Mouse (Mus musculus) kidney, adult 2 months (tissue): Measurements from ENCODE around the gene Porcn. TPM values are rescaled to one million over a fixed set of nuclear protein-coding genes. Genes with fewer than 3 reads are reported as not detected.

Source experiments
- DNase-seq: peaks from one replicate; pipeline ENCODE4 v3.0.0; 2021
- H3K27ac ChIP-seq: fragments of 200-500 bp; 2 replicates; pipeline ENCODE4 v1.5.1; 2012; ENCODE audit warnings: low read depth, low read length, control low read depth, inconsistent platforms; ENCODE audit not compliant: insufficient read depth
- H3K27me3 ChIP-seq: fragments of 200-500 bp; replicated peaks from 2 replicates; pipeline ENCODE4 v1.6.1; 2012; ENCODE audit warnings: mild to moderate bottlenecking, moderate library complexity, low read length, inconsistent platforms; ENCODE audit not compliant: control insufficient read depth, insufficient read depth
- H3K36me3 ChIP-seq: fragments of 200-500 bp; 2 replicates; pipeline ENCODE4 v1.6.1; 2012; ENCODE audit warnings: mild to moderate bottlenecking, moderate library complexity, low read length, inconsistent platforms; ENCODE audit not compliant: control insufficient read depth, insufficient read depth
- H3K4me1 ChIP-seq: fragments of 200-500 bp; 2 replicates; pipeline ENCODE4 v1.6.1; 2011; ENCODE audit warnings: low read length; ENCODE audit not compliant: control insufficient read depth, insufficient read depth
- H3K4me3 ChIP-seq: fragments of 200-500 bp; 2 replicates; pipeline ENCODE4 v1.5.1; 2011; ENCODE audit warnings: mild to moderate bottlenecking, low read depth, low read length, control low read depth; ENCODE audit not compliant: insufficient read depth
- CTCF ChIP-seq: fragments of 200-500 bp; conservative IDR thresholded peaks from 2 replicates; pipeline ENCODE4 v1.5.1; 2011; ENCODE audit warnings: low read depth, mild to moderate bottlenecking, control low read depth, low read length, moderate library complexity, mixed read lengths; ENCODE audit not compliant: insufficient read depth, insufficient read length
- POLR2A ChIP-seq: fragments of 200-500 bp; IDR thresholded peaks from one replicate; pipeline ENCODE4 v1.6.1; 2011; ENCODE audit warnings: low read depth, low read length, control low read depth
- WGBS: fragments of 180-500 bp; shearing (Covaris S2); methylation state at CpG from one replicate; pipeline ENCODE4 v1.1.7; 2018; 5-methylcytosine and 5-hydroxymethylcytosine counted together
- polyA plus RNA-seq: library from polyadenylated mRNA; depleted of rRNA; stranded (reverse); fragments of >200 nt; gene quantifications from 2 replicates; pipeline ENCODE4 v1.2.3, GENCODE M21; 2012

The Porcn gene
- polyA plus RNA-seq, 1 experiment, result 20.7 TPM

DNA sequence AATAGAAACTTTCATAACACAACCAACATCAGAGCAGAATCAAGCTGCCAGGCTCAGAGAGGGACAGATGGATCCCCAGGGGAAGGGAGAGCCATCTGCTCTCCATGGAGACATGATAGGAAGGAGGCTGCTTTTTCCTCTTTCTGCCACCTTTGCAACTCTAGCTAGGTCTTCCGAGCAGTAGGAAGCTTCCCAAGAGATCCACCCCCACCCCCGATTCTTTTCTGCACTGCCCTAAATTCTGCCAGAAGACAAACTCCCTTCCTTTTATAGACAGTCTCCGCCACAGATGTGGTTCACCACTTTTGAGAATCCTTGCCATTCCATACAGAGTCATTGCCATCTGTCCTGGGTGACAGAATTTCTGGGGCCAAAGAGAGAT is 16.0 kb upstream of the Porcn start:
- no peak for TF ChIP-seq POLR2A
- no peak for TF ChIP-seq CTCF
- H3K36me3 ChIP-seq, result no peaks in the 10 kb centered on the region
- no peaks in the 10 kb centered on the region for H3K4me1 ChIP-seq
- no peaks in the 10 kb centered on the region for H3K27me3 ChIP-seq
- DNase-seq, result no peak
- H3K27ac ChIP-seq, result no peak overlapping the region
- WGBS, result 71% methylated on average over 3 of the region's 3 CpGs
- H3K4me3 ChIP-seq, result no peak overlapping the region

DNA sequence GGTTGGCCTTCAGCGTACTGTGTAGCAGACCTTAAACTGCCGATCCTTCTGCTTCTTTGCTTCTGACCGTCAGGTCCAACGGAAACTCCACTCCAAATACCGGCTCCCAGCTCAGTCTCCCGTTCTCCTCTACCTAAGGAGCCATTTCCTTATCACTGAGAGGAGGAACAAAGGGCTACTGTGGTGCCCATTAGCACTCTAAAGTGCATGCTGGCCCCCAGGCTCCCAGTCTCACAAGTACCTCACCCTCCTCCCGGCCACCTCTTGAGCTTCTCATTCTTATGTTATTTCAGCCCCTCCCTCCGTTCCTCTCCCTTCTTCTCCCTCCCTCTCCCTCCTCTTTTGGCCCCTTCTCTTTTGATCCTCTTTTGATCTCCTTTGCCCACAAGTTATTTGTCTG is 13.3 kb upstream of the Porcn start:
- no peak for DNase-seq
- 31% methylated on average over 8 of the region's 8 CpGs for WGBS
- TF ChIP-seq CTCF (no peak), POLR2A (no peak)

DNA sequence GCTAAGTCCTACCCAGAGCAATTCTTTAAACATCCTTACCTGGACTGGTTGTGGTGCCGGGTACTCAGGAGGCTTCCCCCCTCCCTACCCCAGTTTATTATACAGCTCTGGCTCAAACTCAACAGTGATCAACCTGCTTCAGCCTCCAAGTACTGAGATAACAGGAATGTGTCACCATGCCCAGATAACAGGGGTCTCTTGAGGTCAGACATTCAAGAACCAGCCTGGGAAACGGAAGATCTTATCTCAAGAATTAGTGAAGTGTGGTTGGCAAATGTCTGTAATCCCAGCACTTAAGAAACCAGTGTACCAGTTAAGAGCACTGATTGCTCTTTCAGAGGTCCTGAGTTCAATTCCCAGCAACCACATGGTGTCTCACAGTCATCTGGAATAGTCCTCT is 11.8 kb upstream of the Porcn start:
- H3K27ac ChIP-seq, result no peak overlapping the region
- no peak for TF ChIP-seq CTCF
- TF ChIP-seq POLR2A, result no peak
- DNase-seq, result no peak
- no peaks in the 10 kb centered on the region for H3K27me3 ChIP-seq
- H3K36me3 ChIP-seq, result no peaks in the 10 kb centered on the region
- H3K4me3 ChIP-seq, result no peak overlapping the region
- no peaks in the 10 kb centered on the region for H3K4me1 ChIP-seq
- WGBS, result 75% methylated on average over 2 of the region's 2 CpGs

More for the DNA sequence above, 13.3 kb upstream of the Porcn start:
- H3K27me3 ChIP-seq, result no peaks in the 10 kb centered on the region
- H3K4me3 ChIP-seq, result no peak overlapping the region
- H3K36me3 ChIP-seq, result no peaks in the 10 kb centered on the region
- H3K27ac ChIP-seq, result no peak overlapping the region
- no peaks in the 10 kb centered on the region for H3K4me1 ChIP-seq

DNA sequence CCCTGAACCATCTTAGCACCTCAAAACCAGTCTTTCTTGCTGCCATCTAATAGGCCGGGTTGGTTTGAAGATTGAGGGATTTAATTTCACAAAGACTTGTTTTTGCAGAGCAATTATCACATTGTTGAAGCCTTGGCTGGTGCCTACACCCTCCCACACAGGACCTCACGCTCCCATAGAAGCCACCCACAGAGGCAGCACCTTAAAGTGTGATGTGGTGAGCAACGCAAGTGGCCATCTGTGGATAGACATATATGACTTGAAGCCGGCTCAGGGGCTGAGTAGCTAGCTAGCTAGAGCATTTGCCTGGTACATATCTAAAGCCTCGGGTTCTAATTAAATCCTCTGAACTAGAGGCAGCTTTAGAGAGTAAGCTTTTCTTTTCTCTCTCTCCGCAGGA is 11.1 kb upstream of the Porcn start:
- no peaks in the 10 kb centered on the region for H3K36me3 ChIP-seq
- H3K4me1 ChIP-seq, result no peaks in the 10 kb centered on the region
- 60% methylated on average over 6 of the region's 6 CpGs for WGBS
- DNase-seq, result no peak
- TF ChIP-seq CTCF (no peak), POLR2A (no peak)
- no peak overlapping the region for H3K4me3 ChIP-seq
- H3K27ac ChIP-seq, result no peak overlapping the region
- no peaks in the 10 kb centered on the region for H3K27me3 ChIP-seq

DNA sequence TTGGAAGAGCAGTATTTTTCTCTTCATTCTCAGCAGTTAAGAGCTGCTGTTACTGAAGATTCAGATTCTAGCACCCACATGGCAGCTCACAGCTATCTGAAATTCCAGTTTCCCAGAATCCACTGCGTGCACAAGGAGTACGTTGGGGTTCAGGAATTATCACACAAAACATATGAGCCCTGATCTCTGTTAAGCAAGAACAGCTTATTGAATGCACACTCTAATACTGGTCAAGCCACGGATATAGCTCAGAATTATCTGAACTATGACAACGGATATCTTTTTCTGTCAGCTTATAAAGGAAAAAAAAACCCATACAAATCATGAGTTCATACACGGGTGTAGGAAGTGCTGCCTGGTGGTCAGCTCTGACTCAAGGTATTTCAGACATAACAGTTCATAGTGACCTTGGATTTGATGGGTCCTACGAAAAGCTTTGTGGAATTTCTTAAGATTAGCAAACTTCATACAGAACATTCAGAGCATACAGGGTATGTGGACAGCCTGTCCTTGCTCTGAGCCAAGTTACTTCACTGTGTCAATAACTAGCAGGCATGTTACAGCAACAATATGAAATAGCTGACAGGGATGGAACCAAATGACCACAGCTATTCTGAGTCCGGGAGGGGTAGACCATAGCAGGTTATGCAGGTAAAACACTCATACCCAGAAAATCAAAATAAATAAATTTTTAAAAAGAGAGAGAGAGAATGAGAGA is 5.3 kb upstream of the Porcn start:
- H3K4me3 ChIP-seq, result no peak overlapping the region
- H3K4me1 ChIP-seq, result no peaks in the 10 kb centered on the region
- H3K36me3 ChIP-seq, result no peaks in the 10 kb centered on the region
- WGBS, result 83% methylated on average over 7 of the region's 7 CpGs
- DNase-seq, result no peak
- H3K27ac ChIP-seq, result no peak overlapping the region
- no peaks in the 10 kb centered on the region for H3K27me3 ChIP-seq
- no peak for TF ChIP-seq CTCF
- no peak for TF ChIP-seq POLR2A

DNA sequence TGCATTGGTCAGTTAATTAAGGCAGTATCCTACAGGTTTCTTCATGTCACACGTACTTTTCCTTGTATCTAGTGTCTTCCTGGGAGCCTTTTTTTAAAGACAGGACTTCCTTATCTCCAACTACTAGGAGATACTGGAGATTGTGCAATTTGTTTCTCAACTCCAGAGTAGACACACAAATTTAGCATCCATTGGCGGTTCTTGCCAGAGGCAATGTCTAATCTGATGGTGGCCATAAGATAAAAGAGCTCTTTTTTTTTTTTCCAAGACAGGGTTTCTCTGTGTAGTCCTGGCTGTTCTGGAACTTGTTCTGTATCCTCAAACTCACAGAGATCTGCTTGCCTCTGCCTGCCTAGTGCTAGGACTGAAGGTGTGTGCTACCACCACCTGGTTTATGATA is 3.4 kb upstream of the Porcn start:
- Histone ChIP-seq H3K4me1 (no peaks in the 10 kb centered on the region), H3K36me3 (no peaks in the 10 kb centered on the region), H3K4me3 (no peak overlapping the region), H3K27ac (no peak overlapping the region), H3K27me3 (no peaks in the 10 kb centered on the region)
- no peak for TF ChIP-seq POLR2A
- TF ChIP-seq CTCF, result no peak
- WGBS, result 70% methylated on average over 2 of the region's 2 CpGs
- DNase-seq, result no peak

DNA sequence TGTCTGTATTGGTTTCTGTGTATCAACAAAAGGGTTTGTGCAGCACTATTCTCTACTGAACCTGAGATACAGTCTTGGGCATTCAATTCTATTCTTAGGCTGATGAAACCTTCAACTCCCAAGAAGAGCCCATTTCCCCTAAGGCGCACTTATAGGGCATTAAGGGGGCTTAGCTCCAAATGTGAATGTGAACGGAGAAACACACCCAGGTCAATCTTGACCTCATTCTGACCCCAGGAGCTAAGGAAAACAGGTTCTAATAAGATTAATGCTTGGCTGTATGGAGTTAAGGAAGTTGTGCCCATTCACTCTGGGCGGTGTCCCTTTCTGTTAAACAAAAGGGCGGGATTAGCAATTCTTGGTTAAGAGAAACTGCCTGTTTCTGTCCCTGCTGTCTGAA is 899 bp upstream of the Porcn start:
- no peaks in the 10 kb centered on the region for H3K27me3 ChIP-seq
- H3K4me1 ChIP-seq, result no peaks in the 10 kb centered on the region
- TF ChIP-seq CTCF (no peak), POLR2A (no peak)
- no peak overlapping the region for H3K27ac ChIP-seq
- WGBS, result 37% methylated on average over 4 of the region's 4 CpGs
- H3K4me3 ChIP-seq, result no peak overlapping the region
- H3K36me3 ChIP-seq, result no peaks in the 10 kb centered on the region
- DNase-seq, result no peak
